Mouse (Mus musculus): Measurements from ENCODE around the gene B830017H08Rik. TPM values are rescaled to one million over a fixed set of nuclear protein-coding genes. Genes with fewer than 3 reads are reported as not detected.

B830017H08Rik gene
- polyA plus RNA-seq, 1 experiment, result not detected

DNA sequence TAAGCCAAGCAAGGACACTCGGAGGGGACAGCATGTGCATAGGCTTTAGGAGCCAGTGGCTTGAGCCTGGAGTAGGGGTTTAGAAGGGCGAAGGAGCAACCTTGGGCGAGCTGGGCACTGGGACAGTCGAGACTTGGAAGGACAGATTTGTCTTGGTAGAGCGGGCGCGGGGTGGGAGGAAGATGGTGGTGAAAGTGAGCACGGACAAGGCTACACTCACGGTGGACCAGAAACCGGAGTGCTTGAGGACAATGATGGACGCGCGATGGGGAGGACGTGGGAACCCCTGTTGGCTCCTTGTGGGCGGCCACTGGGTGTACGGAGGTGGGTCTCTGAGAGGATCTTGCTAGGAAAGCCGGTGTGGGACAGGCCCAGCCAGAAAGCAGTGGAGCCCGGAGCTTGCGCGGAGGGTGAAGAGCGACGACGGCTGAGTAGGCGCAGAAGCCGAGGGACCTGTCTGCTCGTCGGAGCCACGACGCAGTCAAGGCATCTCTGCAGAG is 35.1 kb upstream of the B830017H08Rik start:
- Histone ChIP-seq H3K27ac (ENCODE audit: insufficient read depth, low read depth, low read length) (peak overlapping the region; percentile 41), H3K4me1 (ENCODE audit: control insufficient read depth, insufficient read depth, insufficient read length, low read length) (peaks cover 14% of the 10 kb centered on the region), H3K4me3 (ENCODE audit: low read depth, low read length) (peak overlapping the region; percentile 64), H3K36me3 (ENCODE audit: control insufficient read depth, insufficient read depth, low read length) (no peaks in the 10 kb centered on the region; the same call in 1 of the 2 replicates), H3K27me3 (ENCODE audit: control insufficient read depth, insufficient read depth, low read length) (peaks cover 56% of the 10 kb centered on the region)
- TF ChIP-seq POLR2A (IDR thresholded peaks at IDR 0.05; ENCODE audit: low read depth, low read length), result no peak
- no peak for TF ChIP-seq CTCF (IDR thresholded peaks at IDR 0.05; ENCODE audit: extremely low read depth, insufficient read length, insufficient replicate concordance, low read depth, low read length)
- 11% methylated on average over 29 of the region's 29 CpGs for WGBS

DNA sequence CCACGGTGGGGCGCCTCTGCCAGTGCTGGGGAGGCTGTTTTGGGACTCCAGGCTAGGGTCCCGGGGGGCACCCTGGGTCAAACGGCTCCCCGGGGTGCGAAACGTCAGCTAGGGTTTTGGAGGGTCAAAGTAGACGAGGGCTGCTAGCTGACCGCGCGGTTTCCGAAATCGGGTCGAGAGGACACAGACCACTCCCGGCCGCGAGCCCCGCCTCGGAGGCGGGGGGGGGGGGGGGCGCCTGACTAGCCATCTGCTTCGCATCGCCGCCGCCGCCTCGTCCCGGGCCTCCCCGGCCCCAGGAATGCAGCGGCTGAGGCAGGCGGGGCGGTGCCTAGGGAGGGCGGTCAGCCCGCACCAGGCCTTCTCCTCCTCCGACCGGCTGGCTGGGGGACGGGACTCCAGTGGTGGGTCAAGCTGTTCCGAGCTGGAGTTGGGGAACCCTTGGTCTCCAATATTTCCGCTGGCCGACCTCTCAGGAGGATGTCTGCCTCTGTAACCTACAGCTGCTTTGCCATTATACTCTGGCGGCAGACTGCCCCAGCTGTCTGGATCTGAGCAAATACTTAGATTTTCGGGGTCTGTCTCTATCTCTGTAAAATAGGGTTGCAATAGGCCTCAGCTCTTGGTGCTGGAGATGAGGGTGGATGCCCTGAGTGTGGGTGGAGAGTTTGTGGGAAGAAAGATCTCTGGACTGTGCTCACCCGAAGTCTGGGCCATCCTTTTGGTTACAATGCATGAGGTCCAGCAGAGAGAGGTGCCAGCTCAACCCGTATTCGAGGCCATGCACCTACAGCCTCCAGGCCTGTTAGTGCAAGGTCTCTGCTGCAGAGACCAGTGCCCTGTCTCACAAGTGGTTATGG is 34.4 kb upstream of the B830017H08Rik start:
- H3K4me1 ChIP-seq (ENCODE audit: control insufficient read depth, insufficient read depth, insufficient read length, low read length), result peaks cover 21% of the 10 kb centered on the region
- 6% methylated on average over 43 of the region's 45 CpGs for WGBS
- TF ChIP-seq POLR2A (IDR thresholded peaks at IDR 0.05; ENCODE audit: low read depth, low read length) (no peak), CTCF (IDR thresholded peaks at IDR 0.05; ENCODE audit: extremely low read depth, insufficient read length, insufficient replicate concordance, low read depth, low read length) (no peak)
- peak overlapping the region; percentile 64 for H3K4me3 ChIP-seq (ENCODE audit: low read depth, low read length)
- peaks cover 61% of the 10 kb centered on the region for H3K27me3 ChIP-seq (ENCODE audit: control insufficient read depth, insufficient read depth, low read length)
- H3K36me3 ChIP-seq (ENCODE audit: control insufficient read depth, insufficient read depth, low read length), result no peaks in the 10 kb centered on the region
- peak overlapping the region; percentile 41 for H3K27ac ChIP-seq (ENCODE audit: insufficient read depth, low read depth, low read length)

DNA sequence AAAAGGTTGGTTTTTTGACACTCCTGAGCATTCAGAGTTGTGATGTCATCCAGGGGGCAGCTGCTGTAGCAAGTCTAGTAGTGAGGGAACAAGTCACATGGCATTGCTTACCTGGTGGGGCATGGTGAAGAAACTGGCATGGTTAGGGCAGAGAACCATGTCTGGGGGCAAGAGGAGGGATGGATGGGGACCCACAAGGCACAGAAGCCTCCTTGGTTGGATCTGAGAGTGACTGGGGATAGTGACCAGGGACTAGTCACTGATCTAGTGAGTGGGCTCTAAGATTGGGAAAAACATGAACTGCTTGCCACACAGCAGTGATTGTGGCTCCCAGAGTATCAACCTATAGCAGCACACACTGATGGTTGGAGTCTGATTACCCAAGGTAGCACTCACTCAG is 33.3 kb upstream of the B830017H08Rik start:
- no peak overlapping the region for H3K27ac ChIP-seq (ENCODE audit: insufficient read depth, low read depth, low read length)
- peaks cover 29% of the 10 kb centered on the region for H3K4me1 ChIP-seq (ENCODE audit: control insufficient read depth, insufficient read depth, insufficient read length, low read length)
- no peak for TF ChIP-seq CTCF (IDR thresholded peaks at IDR 0.05; ENCODE audit: extremely low read depth, insufficient read length, insufficient replicate concordance, low read depth, low read length)
- TF ChIP-seq POLR2A (IDR thresholded peaks at IDR 0.05; ENCODE audit: low read depth, low read length), result no peak
- H3K4me3 ChIP-seq (ENCODE audit: low read depth, low read length), result no peak overlapping the region
- peaks cover 70% of the 10 kb centered on the region for H3K27me3 ChIP-seq (ENCODE audit: control insufficient read depth, insufficient read depth, low read length)
- H3K36me3 ChIP-seq (ENCODE audit: control insufficient read depth, insufficient read depth, low read length), result no peaks in the 10 kb centered on the region

DNA sequence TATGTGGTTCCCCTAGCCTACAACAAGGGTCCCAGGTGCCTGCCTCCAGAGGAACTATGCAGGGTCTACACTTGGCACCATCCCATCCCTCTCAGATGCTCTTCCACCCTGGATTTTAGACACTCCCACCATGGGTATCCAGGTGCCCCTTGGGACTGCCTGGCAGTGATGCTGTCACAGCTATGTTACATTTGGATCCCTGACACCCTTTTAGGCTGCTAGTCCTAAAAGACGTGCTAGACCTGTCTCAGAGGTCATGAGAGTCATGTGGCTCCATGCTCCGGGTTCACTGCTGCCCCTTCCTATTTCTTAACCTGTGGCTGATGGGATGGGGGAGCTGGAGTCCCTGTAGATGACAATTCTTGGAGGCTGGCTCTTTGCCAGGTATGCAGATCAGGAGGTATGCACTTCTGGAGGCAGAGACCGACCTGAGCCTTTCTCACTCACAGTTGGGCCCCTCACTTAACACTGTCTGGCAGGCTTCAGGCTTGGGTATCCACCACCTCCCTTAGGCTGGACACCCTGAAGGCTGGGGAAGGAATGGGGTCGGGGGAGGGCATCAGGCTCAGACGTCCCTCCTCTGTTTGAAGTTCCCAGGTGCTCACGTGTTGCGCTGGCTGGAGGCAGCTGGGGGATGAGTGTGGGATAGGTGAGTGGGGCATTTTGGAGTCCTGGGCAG is 31.0 kb upstream of the B830017H08Rik start:
- H3K4me3 ChIP-seq (ENCODE audit: low read depth, low read length), result no peak overlapping the region
- H3K4me1 ChIP-seq (ENCODE audit: control insufficient read depth, insufficient read depth, insufficient read length, low read length), result peaks cover 32% of the 10 kb centered on the region
- peaks cover 83% of the 10 kb centered on the region for H3K27me3 ChIP-seq (ENCODE audit: control insufficient read depth, insufficient read depth, low read length)

DNA sequence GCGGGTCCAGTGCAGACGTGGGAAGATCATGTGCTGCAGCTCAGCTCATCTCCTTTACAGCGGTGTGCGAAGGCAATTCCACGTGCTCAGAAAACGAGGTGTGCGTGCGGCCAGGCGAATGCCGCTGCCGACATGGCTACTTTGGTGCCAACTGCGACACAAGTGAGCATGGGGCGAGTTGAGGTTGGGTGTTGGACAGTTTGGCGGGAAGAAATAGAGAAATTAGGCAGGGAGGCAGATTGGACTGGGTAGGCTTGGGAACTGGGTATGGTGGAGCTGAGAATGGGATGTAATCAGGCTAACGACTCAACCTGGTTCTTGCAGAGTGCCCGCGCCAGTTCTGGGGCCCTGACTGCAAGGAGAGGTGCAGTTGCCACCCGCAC is 30.5 kb upstream of the B830017H08Rik start:
- Histone ChIP-seq H3K27ac (ENCODE audit: insufficient read depth, low read depth, low read length) (no peak overlapping the region), H3K4me3 (ENCODE audit: low read depth, low read length) (peak overlapping the region; percentile 62), H3K4me1 (ENCODE audit: control insufficient read depth, insufficient read depth, insufficient read length, low read length) (peaks cover 32% of the 10 kb centered on the region), H3K27me3 (ENCODE audit: control insufficient read depth, insufficient read depth, low read length) (peaks cover 83% of the 10 kb centered on the region), H3K36me3 (ENCODE audit: control insufficient read depth, insufficient read depth, low read length) (no peaks in the 10 kb centered on the region)
- WGBS, result 15% methylated on average over 18 of the region's 18 CpGs
- TF ChIP-seq CTCF (IDR thresholded peaks at IDR 0.05; ENCODE audit: extremely low read depth, insufficient read length, insufficient replicate concordance, low read depth, low read length) (no peak), POLR2A (IDR thresholded peaks at IDR 0.05; ENCODE audit: low read depth, low read length) (no peak)

More for the DNA sequence above, 31.0 kb upstream of the B830017H08Rik start:
- H3K36me3 ChIP-seq (ENCODE audit: control insufficient read depth, insufficient read depth, low read length), result no peaks in the 10 kb centered on the region
- no peak for TF ChIP-seq POLR2A (IDR thresholded peaks at IDR 0.05; ENCODE audit: low read depth, low read length)
- TF ChIP-seq CTCF (IDR thresholded peaks at IDR 0.05; ENCODE audit: extremely low read depth, insufficient read length, insufficient replicate concordance, low read depth, low read length), result no peak
- 20% methylated on average over 7 of the region's 7 CpGs for WGBS
- H3K27ac ChIP-seq (ENCODE audit: insufficient read depth, low read depth, low read length), result no peak overlapping the region

DNA sequence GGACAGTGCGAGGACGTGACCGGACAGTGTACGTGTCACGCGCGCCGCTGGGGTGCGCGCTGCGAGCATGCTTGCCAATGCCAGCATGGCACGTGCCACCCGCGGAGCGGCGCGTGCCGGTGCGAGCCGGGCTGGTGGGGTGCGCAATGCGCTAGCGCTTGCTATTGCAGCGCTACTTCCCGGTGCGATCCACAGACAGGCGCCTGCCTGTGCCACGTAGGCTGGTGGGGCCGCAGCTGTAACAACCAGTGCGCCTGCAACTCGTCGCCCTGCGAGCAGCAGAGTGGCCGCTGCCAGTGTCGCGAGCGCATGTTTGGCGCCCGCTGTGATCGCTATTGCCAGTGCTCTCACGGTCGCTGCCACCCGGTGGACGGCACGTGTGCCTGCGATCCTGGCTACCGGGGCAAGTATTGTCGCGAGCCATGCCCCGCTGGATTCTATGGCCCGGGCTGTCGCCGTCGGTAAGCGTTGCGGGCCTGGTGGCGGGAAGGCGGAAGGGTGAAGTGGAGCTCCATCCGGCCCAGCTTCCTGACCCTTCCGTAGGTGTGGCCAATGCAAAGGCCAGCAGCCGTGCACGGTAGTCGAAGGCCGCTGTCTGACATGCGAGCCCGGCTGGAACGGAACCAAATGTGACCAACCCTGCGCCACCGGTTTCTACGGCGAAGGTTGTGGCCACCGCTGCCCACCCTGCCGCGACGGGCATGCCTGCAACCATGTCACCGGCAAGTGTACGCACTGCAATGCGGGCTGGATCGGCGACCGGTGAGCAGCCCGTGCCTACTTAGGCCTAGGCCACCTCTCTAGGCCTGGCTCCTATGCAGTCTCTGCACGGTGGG is 29.9 kb upstream of the B830017H08Rik start:
- Histone ChIP-seq H3K4me3 (ENCODE audit: low read depth, low read length) (peak overlapping the region; percentile 62), H3K27ac (ENCODE audit: insufficient read depth, low read depth, low read length) (no peak overlapping the region), H3K27me3 (ENCODE audit: control insufficient read depth, insufficient read depth, low read length) (peaks cover 83% of the 10 kb centered on the region), H3K4me1 (ENCODE audit: control insufficient read depth, insufficient read depth, insufficient read length, low read length) (peaks cover 29% of the 10 kb centered on the region), H3K36me3 (ENCODE audit: control insufficient read depth, insufficient read depth, low read length) (no peaks in the 10 kb centered on the region)
- TF ChIP-seq CTCF (IDR thresholded peaks at IDR 0.05; ENCODE audit: extremely low read depth, insufficient read length, insufficient replicate concordance, low read depth, low read length), result no peak
- no peak for TF ChIP-seq POLR2A (IDR thresholded peaks at IDR 0.05; ENCODE audit: low read depth, low read length)
- 21% methylated on average over 83 of the region's 83 CpGs for WGBS
